Mouse (Mus musculus) heart, postnatal 0 days (tissue): ENCODE data around the gene Ifna13. TPM values are rescaled to one million over a fixed set of nuclear protein-coding genes. Genes with fewer than 3 reads are reported as not detected.

Experiments
- ATAC-seq: fragments of 200-750 bp; cut with Nextera tagmentation; 2 replicates; pipeline ENCODE4 v1.8.0; 2017; ENCODE audit warnings: low read depth, moderate number of reproducible peaks, moderate library complexity; ENCODE audit not compliant: insufficient read depth
- DNase-seq: peaks from one replicate; pipeline ENCODE4 v3.0.0-alpha.2; 2016; ENCODE audit warnings: low spot score
- H3K27ac ChIP-seq: fragments of 300-500 bp; sonication (generic); 2 replicates; pipeline ENCODE4 v1.5.1; 2014; ENCODE audit warnings: low read depth, mild to moderate bottlenecking
- H3K27me3 ChIP-seq: fragments of 300-500 bp; sonication (generic); 2 replicates; pipeline ENCODE4 v1.6.1; 2014; ENCODE audit warnings: low read length, mixed read lengths; ENCODE audit not compliant: control insufficient read depth, insufficient read depth
- H3K36me3 ChIP-seq: fragments of 300-500 bp; sonication (generic); replicated peaks from 2 replicates; pipeline ENCODE4 v1.6.1; 2014; ENCODE audit warnings: low read length, mixed read lengths; ENCODE audit not compliant: control insufficient read depth, insufficient read depth
- H3K4me1 ChIP-seq: fragments of 300-500 bp; sonication (generic); 2 replicates; pipeline ENCODE4 v1.6.1; 2014; ENCODE audit warnings: antibody characterized with exemption; ENCODE audit not compliant: control insufficient read depth, insufficient read depth
- H3K4me2 ChIP-seq: fragments of 300-500 bp; sonication (generic); 2 replicates; pipeline ENCODE4 v1.6.1; 2014; ENCODE audit warnings: low read depth, mild to moderate bottlenecking, low read length, moderate library complexity
- H3K4me3 ChIP-seq: fragments of 300-500 bp; sonication (generic); 2 replicates; pipeline ENCODE4 v1.5.1; 2014; ENCODE audit warnings: low read depth, low read length
- H3K9ac ChIP-seq: fragments of 300-500 bp; sonication (generic); replicated peaks from 2 replicates; pipeline ENCODE4 v1.6.1; 2014; ENCODE audit warnings: low read depth, low read length, mixed read lengths
- H3K9me3 ChIP-seq: fragments of 300-500 bp; sonication (generic); replicated peaks from 2 replicates; pipeline ENCODE4 v1.6.1; 2016; ENCODE audit warnings: low read length; ENCODE audit not compliant: control insufficient read depth
- CTCF ChIP-seq: IDR thresholded peaks from 2 replicates; pipeline ENCODE4 v1.5.1; 2016; ENCODE audit warnings: antibody characterized with exemption, control low read depth, low read depth
- EP300 ChIP-seq: IDR thresholded peaks from 2 replicates; pipeline ENCODE4 v1.6.1; 2016; ENCODE audit warnings: antibody characterized with exemption, low read depth
- WGBS: fragments of 180-500 bp; shearing (Covaris S2); extraction: QIAGEN DNeasy Blood & Tissue Kit; methylation state at CpG from one replicate; pipeline ENCODE4 v1.1.7; 2014; 5-methylcytosine and 5-hydroxymethylcytosine counted together
- polyA plus RNA-seq: library from polyadenylated mRNA; unstranded; fragments of >200 nt; fragmentation: Nextera tagmentation; extraction: Ambion mirVana; gene quantifications from 2 replicates; pipeline ENCODE4 v1.2.1, GENCODE M21; 2015
- total RNA-seq: library from RNA; depleted of rRNA; stranded (reverse); fragments of >200 nt; gene quantifications from 2 replicates; pipeline ENCODE4 v1.2.3, GENCODE M21; 2014; ENCODE audit warnings: low replicate concordance; rRNA removed

The Ifna13 gene
- total RNA-seq (not detected in 2 replicates), polyA plus RNA-seq (not detected in 2 replicates)

DNA sequence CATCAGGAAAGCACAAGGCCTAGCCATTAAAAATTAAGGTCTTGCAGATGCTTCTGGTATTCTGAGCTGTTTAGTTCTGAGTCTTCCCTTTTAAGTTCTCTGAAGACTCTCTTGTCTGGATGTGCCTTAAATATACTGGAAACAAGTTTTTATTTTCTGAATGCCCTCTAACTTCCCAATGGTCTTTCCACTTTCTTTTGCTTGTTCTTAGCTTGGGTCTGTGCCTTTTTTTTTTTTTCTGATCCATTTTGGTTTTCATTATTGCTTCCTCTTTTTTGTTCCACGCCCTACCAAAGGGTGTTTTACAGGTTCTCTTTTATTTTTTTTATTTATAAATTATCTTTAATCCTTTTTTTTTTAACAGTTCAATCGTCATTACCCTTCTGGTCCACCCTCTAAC lies at the start of gene Ifna13:
Ifna13 (minus strand) TSS at position 101 of the 400 bp plus-strand sequence.
- ATAC-seq (no peak), DNase-seq (no peak)
- H3K27ac ChIP-seq = no peak within 1 kb of the TSS
- no peaks in the 10 kb centered on the region for H3K27me3 ChIP-seq
- no peak within 1 kb of the TSS for H3K4me3 ChIP-seq
- no peak within 1 kb of the TSS for H3K9ac ChIP-seq
- TF ChIP-seq EP300 (no peak), CTCF (no peak)
- no peaks in the 10 kb centered on the region for H3K36me3 ChIP-seq
- 55% methylated on average over 2 of the region's 2 CpGs for WGBS
- H3K4me1 ChIP-seq = no peaks in the 10 kb centered on the region
- H3K4me2 ChIP-seq = no peak within 1 kb of the TSS
- H3K9me3 ChIP-seq = no peaks in the 10 kb centered on the region

DNA sequence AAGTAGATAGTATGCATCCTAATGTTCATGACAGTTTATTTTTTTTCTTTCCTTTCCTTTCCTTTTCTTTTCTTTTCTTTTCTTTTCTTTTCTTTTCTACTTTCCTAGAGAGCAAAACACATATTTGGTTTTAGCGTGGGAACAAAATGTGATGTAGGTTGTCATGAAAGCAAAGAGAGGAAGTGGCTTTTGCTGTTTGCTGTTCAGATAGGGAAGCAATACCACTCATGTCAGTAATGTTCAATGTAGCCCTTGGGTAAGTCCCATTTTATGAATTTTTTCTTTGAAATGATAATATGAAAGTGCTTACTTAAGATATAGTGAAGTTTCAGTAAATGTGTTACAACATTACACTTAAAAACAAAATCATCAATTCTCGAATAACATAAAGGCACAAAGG lies 49.1 kb upstream of the Ifna13 start:
- Histone ChIP-seq H3K27ac (no peak overlapping the region), H3K4me1 (no peaks in the 10 kb centered on the region), H3K9me3 (no peaks in the 10 kb centered on the region), H3K36me3 (no peaks in the 10 kb centered on the region), H3K4me2 (no peak overlapping the region), H3K9ac (no peak overlapping the region), H3K27me3 (no peaks in the 10 kb centered on the region), H3K4me3 (no peak overlapping the region)
- 67% methylated on average over 2 of the region's 2 CpGs for WGBS
- DNase-seq = no peak
- no peak for ATAC-seq
- TF ChIP-seq EP300 (no peak), CTCF (no peak)

DNA sequence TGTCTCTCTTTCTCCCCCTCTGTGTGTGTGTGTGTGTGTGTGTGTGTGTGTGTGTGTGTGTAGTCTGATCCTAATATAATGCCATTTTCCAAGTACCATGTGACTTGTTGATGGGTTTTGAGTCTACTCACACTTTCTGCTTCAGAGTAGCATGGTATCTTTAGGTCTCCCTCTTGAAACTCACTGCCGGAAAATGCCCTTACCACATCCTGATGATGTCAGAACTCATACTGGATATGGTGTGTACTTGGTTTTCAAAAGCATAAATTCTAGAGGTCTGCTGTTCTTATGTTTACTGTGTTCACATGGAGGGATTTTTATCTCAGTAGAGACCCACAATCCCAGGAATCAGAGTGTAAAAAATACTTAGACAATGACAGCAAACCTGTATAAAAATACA lies 48.3 kb upstream of the Ifna13 start:
- TF ChIP-seq CTCF (no peak), EP300 (no peak)
- WGBS = 51% methylated on average over 1 of the region's 1 CpGs
- H3K4me3 ChIP-seq = no peak overlapping the region

DNA sequence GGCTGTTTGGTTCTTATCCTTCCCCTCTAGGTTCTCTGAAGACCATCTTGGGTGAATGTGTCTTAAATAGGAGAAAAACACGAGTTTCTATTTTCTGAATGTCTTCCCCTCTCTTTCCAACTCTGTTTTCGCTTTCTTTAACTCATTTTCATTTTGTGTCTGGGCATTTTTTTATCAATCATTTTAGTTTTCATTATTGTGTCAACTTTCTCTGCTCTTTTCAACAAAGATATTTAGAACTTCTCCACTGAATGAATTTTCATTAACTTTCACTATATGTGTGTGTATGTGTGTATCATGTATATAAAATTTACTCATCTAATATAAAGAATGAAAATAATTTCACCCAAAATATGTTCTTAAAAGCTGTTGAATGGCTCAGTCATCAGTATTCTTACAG lies 47.0 kb upstream of the Ifna13 start, which contains the start of gene Ifnab:
Ifnab (minus strand) TSS at position 101 of the 400 bp plus-strand sequence.
- no peak for DNase-seq
- 57% methylated on average over 2 of the region's 2 CpGs for WGBS
- H3K4me2 ChIP-seq = no peak within 1 kb of the TSS
- H3K27ac ChIP-seq = no peak within 1 kb of the TSS
- H3K9me3 ChIP-seq = no peaks in the 10 kb centered on the region
- no peaks in the 10 kb centered on the region for H3K4me1 ChIP-seq
- no peak within 1 kb of the TSS for H3K9ac ChIP-seq
- no peak within 1 kb of the TSS for H3K4me3 ChIP-seq
- no peak for TF ChIP-seq EP300
- TF ChIP-seq CTCF = no peak
- H3K36me3 ChIP-seq = no peaks in the 10 kb centered on the region
- no peaks in the 10 kb centered on the region for H3K27me3 ChIP-seq
- no peak for ATAC-seq

More for the DNA sequence above, 48.3 kb upstream of the Ifna13 start:
- Histone ChIP-seq H3K27me3 (no peaks in the 10 kb centered on the region), H3K36me3 (no peaks in the 10 kb centered on the region), H3K4me1 (no peaks in the 10 kb centered on the region), H3K9me3 (no peaks in the 10 kb centered on the region), H3K27ac (no peak overlapping the region), H3K9ac (no peak overlapping the region), H3K4me2 (no peak overlapping the region)
- DNase-seq (no peak), ATAC-seq (no peak)

DNA sequence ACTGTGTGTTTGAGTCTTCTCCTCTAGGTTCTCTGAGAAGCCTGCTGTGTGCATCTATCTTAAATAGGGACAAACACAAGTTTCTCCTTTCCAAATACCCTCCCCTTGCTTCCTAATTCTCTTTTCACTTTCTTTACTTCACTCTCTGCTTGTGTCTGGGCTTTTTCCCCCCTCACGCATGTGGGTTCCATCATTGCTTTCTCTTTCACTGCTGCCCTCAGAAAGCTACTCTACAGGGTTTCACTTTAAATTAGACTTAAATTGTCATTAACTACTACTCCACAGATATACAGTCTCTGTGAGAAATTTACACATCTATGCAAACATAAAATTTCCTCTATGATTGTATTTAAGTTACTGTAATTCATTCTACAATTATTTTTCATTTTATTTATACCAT lies 39.6 kb upstream of the Ifna13 start, which contains the start of gene Ifna2:
Ifna2 (minus strand) TSS at position 101 of the 400 bp plus-strand sequence.
- no peak for ATAC-seq
- Histone ChIP-seq H3K27me3 (no peaks in the 10 kb centered on the region), H3K4me2 (no peak within 1 kb of the TSS), H3K4me1 (no peaks in the 10 kb centered on the region), H3K4me3 (no peak within 1 kb of the TSS), H3K36me3 (no peaks in the 10 kb centered on the region), H3K27ac (no peak within 1 kb of the TSS), H3K9me3 (no peaks in the 10 kb centered on the region), H3K9ac (no peak within 1 kb of the TSS)
- TF ChIP-seq CTCF = no peak
- TF ChIP-seq EP300 = no peak
- 76% methylated on average over 1 of the region's 1 CpGs for WGBS
- DNase-seq = no peak

DNA sequence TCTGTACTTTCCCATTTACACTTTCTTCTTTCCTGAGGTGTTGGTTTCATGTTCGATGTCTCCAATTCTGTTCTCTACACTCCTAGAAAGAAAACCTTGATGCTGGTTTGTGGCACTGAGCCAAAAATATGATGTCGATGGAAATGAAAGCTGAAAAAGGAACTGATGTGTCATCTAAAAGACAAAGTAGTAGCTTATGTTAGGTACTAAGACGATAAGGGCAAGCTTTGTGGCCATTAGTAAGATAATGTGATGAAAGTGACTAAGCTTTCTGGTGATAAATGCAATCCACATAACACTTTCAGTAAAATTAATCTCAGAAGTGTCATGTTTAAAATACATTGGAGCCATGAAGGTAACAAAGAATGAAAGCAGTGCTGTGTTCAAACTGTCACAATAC lies 37.1 kb upstream of the Ifna13 start:
- no peak for ATAC-seq
- Histone ChIP-seq H3K36me3 (no peaks in the 10 kb centered on the region), H3K4me3 (no peak overlapping the region), H3K27ac (no peak overlapping the region), H3K27me3 (no peaks in the 10 kb centered on the region), H3K9me3 (no peaks in the 10 kb centered on the region), H3K9ac (no peak overlapping the region), H3K4me1 (no peaks in the 10 kb centered on the region), H3K4me2 (no peak overlapping the region)
- no peak for DNase-seq
- TF ChIP-seq EP300 (no peak), CTCF (no peak)
- 27% methylated on average over 3 of the region's 3 CpGs for WGBS
